Mouse (Mus musculus): ENCODE measurements around the gene 1700030J22Rik. TPM values are rescaled to one million over a fixed set of nuclear protein-coding genes. Genes with fewer than 3 reads are reported as not detected.

1700030J22Rik gene
- polyA plus RNA-seq, 2 experiments, result 0.20 to 0.25 TPM

- TF ChIP-seq EP300 (IDR thresholded peaks at IDR 0.05; ENCODE audit: low read depth) (no peak), CTCF (IDR thresholded peaks at IDR 0.05; ENCODE audit: low read depth) (no peak)
- Histone ChIP-seq H3K27ac (no peak within 1 kb of the TSS), H3K27me3 (ENCODE audit: control insufficient read depth, insufficient read depth, low read length) (no peaks in the 10 kb centered on the region), H3K9me3 (ENCODE audit: control insufficient read depth, low read length) (no peaks in the 10 kb centered on the region), H3K4me1 (replicated peaks; ENCODE audit: control insufficient read depth in 2 of 2, insufficient read depth in 2 of 2, low read length in 1 of 2) (peaks cover 3 to 9% of the 10 kb centered on the region in 2 experiments; a peak in 2 of 4 replicates), H3K9ac (replicated peaks) (peak within 1 kb of the TSS; percentile 38), H3K4me3 (ENCODE audit: insufficient read depth in 1 of 2, low read depth in 2 of 2, low read length in 2 of 2) (peak within 1 kb of the TSS; percentile 58 to 77), H3K4me2 (ENCODE audit: low read depth) (peak within 1 kb of the TSS; percentile 79), H3K36me3 (replicated peaks; ENCODE audit: control insufficient read depth, insufficient read depth, low read depth) (no peaks in the 10 kb centered on the region)
- ATAC-seq (ENCODE audit: insufficient read depth), result peak; percentile 100
- peak; percentile 93 to 95 (median 94) for DNase-seq (ENCODE audit: low read depth in 3 of 3, low spot score in 3 of 3)
- WGBS (ENCODE audit: insufficient replicate concordance), result under 1% methylated on average over 56 of the region's 56 CpGs
Measured at GRCm38 (mm10) chr8:116993095-116993867, 14.5 kb upstream of the 1700030J22Rik start, which contains the start of gene Gcsh. Gene Gcsh (minus strand): TSS chr8:116993537.

GRCm38 (mm10) chr8:116992176-116992971 is 13.6 kb upstream of the 1700030J22Rik start:
- Histone ChIP-seq H3K9me3 (ENCODE audit: control insufficient read depth, low read length) (no peaks in the 10 kb centered on the region), H3K27me3 (ENCODE audit: control insufficient read depth, insufficient read depth, low read length) (no peaks in the 10 kb centered on the region), H3K27ac (no peak overlapping the region), H3K4me3 (ENCODE audit: insufficient read depth in 1 of 2, low read depth in 2 of 2, low read length in 2 of 2) (peak overlapping the region; percentile 58 to 77), H3K9ac (replicated peaks) (peak overlapping the region; percentile 38), H3K4me1 (replicated peaks; ENCODE audit: control insufficient read depth in 2 of 2, insufficient read depth in 2 of 2, low read length in 1 of 2) (peaks cover 3 to 9% of the 10 kb centered on the region in 2 experiments; a peak in 2 of 4 replicates), H3K36me3 (replicated peaks; ENCODE audit: control insufficient read depth, insufficient read depth, low read depth) (no peaks in the 10 kb centered on the region), H3K4me2 (ENCODE audit: low read depth) (peak overlapping the region; percentile 79)
- DNase-seq (ENCODE audit: low read depth in 3 of 3, low spot score in 3 of 3) (no peak), ATAC-seq (ENCODE audit: insufficient read depth) (no peak)
- WGBS (ENCODE audit: insufficient replicate concordance), result 12% methylated on average over 23 of the region's 23 CpGs
- TF ChIP-seq CTCF (IDR thresholded peaks at IDR 0.05; ENCODE audit: low read depth) (no peak), EP300 (IDR thresholded peaks at IDR 0.05; ENCODE audit: low read depth) (no peak)

DNA sequence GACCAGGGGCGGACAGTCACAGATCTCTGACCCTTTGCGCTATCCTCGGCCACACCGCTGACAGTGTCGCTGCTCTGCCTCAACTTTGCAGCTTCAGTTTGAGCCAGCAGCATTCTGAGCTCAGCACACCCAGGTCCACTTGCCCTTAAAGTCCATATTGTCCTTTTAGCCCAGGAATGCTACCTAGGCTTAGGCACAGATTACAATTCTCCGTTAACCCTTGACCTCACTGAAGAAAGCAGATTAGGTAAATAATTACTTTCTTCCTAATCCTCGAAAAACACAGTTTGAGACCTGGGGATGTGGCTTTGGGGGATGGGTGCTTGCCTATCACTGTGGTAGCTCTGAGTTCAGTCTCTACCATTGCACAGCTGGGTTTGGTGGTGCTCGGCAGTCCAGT is 12.5 kb upstream of the 1700030J22Rik start:
- no peak for TF ChIP-seq EP300 (IDR thresholded peaks at IDR 0.05; ENCODE audit: low read depth)
- no peak for TF ChIP-seq CTCF (IDR thresholded peaks at IDR 0.05; ENCODE audit: low read depth)
- ATAC-seq (ENCODE audit: insufficient read depth), result no peak
- Histone ChIP-seq H3K9me3 (ENCODE audit: control insufficient read depth, low read length) (no peaks in the 10 kb centered on the region), H3K4me2 (ENCODE audit: low read depth) (peak overlapping the region; percentile 79), H3K4me3 (ENCODE audit: insufficient read depth in 1 of 2, low read depth in 2 of 2, low read length in 2 of 2) (no peak overlapping the region), H3K4me1 (replicated peaks; ENCODE audit: control insufficient read depth in 2 of 2, insufficient read depth in 2 of 2, low read length in 1 of 2) (peaks cover 3 to 9% of the 10 kb centered on the region in 2 experiments; a peak in 2 of 4 replicates), H3K36me3 (replicated peaks; ENCODE audit: control insufficient read depth, insufficient read depth, low read depth) (peaks cover 3% of the 10 kb centered on the region), H3K9ac (replicated peaks) (no peak overlapping the region), H3K27ac (no peak overlapping the region), H3K27me3 (ENCODE audit: control insufficient read depth, insufficient read depth, low read length) (no peaks in the 10 kb centered on the region)
- DNase-seq (ENCODE audit: low read depth in 3 of 3, low spot score in 3 of 3), result no peak
- WGBS (ENCODE audit: insufficient replicate concordance), result 75% methylated on average over 8 of the region's 8 CpGs

- Histone ChIP-seq H3K9ac (replicated peaks) (no peak overlapping the region), H3K4me2 (ENCODE audit: low read depth) (no peak overlapping the region), H3K9me3 (ENCODE audit: control insufficient read depth, low read length) (no peaks in the 10 kb centered on the region), H3K36me3 (replicated peaks; ENCODE audit: control insufficient read depth, insufficient read depth, low read depth) (peaks cover 3% of the 10 kb centered on the region), H3K27me3 (ENCODE audit: control insufficient read depth, insufficient read depth, low read length) (no peaks in the 10 kb centered on the region), H3K4me1 (replicated peaks; ENCODE audit: control insufficient read depth in 2 of 2, insufficient read depth in 2 of 2, low read length in 1 of 2) (peaks cover 3 to 9% of the 10 kb centered on the region in 2 experiments; a peak in 2 of 4 replicates), H3K27ac (no peak overlapping the region), H3K4me3 (ENCODE audit: insufficient read depth in 1 of 2, low read depth in 2 of 2, low read length in 2 of 2) (no peak overlapping the region)
- DNase-seq (ENCODE audit: low read depth in 3 of 3, low spot score in 3 of 3), result no peak
- TF ChIP-seq EP300 (IDR thresholded peaks at IDR 0.05; ENCODE audit: low read depth), result no peak
- peak; percentile 23; the same call in 1 of the 2 replicates for TF ChIP-seq CTCF (IDR thresholded peaks at IDR 0.05; ENCODE audit: low read depth)
- 84% methylated on average over 3 of the region's 3 CpGs for WGBS (ENCODE audit: insufficient replicate concordance)
- no peak for ATAC-seq (ENCODE audit: insufficient read depth)
Measured at GRCm38 (mm10) chr8:116989842-116990241, 11.1 kb upstream of the 1700030J22Rik start.
